Mouse (Mus musculus) gastrocnemius, postnatal 25 days (tissue): ENCODE measurements at regions not wholly inside any gene's neighbourhood (a gene's known extent, or its start where the extent isn't known, plus 50 kb on each side); places are given as distances from the start of the nearest gene placed in this dataset.

ENCODE experiments used
- DNase-seq: peaks from one replicate; pipeline ENCODE4 v3.0.0; 2022

DNA sequence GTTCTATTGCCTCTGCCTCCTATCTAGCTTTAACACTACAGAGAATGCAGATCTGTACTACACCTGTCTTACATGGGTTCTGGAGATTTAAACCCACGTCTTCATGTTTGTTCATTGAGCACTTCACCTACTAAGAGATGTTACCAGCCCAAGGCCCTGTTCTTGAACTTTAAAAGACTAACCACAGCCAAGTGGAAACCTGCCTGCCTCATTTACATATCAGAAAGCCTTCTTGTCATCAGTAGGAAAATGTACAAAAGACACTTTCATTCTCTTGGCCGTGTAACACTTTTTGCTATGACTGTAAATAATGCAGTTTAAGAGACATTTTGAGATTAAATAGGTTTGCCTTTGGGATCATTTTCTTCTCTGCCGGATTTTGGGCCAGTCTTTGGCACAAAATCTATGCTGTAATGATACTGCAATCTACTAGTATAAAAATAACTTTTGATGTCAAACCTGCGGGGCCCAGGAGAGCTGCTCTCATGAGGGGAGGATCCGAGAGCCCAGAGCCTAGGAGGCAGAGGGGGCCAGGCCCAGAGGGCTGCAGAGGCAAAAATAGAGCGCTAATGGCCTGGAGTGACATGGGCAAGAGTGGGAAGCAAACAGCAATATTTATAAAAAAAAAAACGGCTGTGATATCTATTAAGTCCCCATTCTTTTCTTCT lies 318.4 kb upstream of the Myo3a start:
- no peak for DNase-seq

DNA sequence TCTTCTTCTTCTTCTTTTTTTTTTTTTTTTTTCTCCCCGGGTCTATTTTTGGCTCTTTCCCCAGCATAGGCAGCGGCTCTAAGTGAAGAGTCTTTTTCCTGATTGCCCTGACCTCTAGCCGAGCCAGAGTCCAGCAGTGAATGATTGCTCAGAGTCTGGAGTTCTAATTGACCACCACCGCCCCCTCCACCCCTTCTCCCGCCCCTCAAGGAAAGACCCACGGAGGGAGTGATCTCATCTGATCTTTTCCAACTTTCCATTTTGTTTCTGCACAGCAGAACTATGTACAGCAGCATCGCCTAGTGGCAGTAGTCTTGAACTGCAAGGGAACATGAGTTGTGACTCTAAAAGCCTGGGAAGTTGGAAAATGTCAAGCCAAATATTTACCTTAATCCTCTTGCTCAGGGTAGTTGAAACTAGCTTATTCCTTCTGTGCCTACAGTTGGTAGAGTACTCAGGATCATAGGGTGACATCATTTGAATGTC lies 317.8 kb upstream of the Myo3a start:
- DNase-seq, result peak; percentile 64

DNA sequence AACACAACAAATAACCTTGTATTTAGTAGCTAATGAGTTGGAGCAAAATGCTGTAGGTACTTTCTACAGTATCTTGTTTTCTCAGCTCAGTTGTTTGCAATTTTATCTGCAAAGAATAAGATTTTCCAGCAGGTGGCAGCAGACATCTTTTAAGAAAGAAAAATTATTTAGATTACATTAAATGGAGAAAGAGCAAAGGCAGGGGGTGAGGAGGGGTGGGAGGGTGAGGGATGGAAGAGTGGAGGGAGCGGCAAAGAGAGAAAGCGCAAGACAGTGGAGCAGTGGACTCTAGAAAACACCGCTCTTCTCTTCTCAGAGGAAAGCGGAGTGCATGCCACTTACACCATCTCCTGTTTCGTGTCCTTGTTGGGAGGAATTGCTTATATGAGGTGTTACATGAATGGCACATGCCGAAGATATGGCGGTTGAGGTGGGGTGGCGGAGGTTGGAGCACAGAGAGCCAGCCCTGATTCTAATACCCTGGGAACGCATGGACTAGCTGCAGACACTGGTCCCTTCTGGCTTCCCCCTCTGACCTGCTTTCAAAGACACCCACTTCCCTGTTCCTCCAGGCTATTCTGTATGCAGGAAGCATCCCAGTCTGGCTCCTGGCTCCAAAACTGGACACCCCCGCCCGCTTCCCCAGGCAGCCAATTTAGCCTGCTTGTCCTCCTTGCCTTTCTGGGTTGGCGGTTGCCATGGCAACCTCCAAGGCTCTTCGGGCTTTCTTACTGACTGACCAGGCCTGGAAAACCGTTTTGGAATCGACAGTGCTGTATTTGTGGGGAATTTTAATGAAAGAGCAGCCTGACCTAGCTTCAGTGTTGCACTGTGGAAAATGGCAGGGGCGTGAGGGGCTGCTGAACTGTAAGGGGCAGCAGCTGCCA lies 309.3 kb upstream of the Myo3a start:
- DNase-seq, result peak; percentile 71

DNA sequence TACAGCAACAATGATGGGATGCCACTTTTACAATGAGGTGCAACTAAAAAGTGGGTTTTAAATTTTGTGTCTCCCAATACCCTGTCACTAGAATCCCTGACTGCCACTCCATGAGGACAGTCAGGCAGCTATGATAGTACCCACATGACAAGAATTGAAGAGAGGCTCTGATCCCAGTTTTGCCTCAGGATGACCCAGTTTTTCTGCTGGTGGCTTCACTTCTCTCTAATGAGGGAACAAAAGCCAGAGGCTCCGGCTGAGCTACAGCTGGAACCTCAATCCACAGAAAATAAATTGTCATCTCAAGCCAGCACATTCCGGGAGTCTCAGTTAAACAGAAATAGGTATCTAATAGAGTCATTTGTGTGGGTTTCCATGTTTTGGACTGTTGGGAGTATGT lies 308.2 kb upstream of the Myo3a start:
- no peak for DNase-seq

DNA sequence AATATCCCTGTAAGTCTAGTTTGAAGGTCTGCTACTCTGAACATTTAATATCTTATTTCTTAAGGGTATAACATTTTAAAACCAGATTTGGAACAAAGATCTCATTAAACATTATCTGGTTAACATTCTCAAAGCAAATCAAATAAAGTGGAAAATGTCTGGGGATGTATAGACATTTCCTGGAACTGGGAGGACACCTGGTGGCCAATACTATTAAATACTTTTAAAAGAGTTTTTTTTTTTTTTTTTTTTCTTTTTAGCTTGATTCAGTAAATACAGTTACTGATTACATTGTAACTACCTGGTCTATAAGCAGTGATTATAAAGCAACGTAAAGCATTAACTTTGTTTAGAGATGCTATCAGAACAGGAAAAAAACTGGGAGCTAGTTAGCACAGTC lies 299.6 kb upstream of the Myo3a start:
- no peak for DNase-seq

DNA sequence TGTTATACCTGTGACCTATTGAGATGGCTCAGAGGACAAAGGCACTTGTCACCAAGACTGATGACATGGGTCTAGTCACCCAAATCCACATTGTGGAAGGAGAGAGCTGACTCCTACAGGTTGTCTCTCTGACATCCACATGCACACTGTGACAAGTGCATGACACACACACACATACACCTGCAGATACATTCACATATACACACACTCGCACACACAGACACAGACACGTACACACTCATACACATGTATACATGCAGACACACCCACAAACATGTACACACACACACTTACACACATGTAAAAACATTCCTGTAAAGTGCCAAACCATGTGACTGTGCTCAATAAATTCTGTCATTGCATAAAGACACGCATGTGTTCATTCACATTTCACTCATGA lies 287.3 kb upstream of the Myo3a start:
- no peak for DNase-seq

DNA sequence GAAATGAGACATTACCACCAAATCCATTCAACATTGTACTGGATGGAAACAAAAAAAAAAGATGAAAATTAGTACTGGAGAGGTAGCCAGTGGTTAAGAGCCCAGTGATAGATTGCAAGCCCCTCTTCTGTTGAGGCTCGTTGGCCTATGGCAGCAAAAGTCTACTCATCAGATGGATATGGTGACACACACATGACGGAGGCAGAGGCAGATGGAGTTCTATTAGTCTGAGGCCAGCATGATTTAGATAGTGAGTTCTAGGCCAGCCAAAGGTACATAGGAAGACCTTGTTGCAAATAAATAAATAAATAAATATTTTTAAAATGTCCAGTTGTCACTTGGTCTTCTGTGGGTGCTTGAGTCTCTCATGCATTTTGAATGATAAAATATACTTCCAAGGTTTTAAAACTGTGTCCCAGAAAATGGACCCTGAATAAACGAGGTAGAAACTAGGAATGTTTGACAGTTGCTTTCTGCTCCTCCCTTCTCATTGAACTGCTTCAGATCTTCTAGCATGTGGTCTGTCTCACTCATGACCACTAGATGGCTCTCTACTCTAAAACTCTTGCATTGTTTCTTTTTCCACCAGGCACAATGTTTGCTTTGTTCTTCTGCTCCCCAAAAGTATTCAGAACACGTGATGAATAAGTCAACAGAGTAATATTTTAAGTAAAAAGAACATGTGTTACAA lies 286.4 kb upstream of the Myo3a start:
- no peak for DNase-seq

DNA sequence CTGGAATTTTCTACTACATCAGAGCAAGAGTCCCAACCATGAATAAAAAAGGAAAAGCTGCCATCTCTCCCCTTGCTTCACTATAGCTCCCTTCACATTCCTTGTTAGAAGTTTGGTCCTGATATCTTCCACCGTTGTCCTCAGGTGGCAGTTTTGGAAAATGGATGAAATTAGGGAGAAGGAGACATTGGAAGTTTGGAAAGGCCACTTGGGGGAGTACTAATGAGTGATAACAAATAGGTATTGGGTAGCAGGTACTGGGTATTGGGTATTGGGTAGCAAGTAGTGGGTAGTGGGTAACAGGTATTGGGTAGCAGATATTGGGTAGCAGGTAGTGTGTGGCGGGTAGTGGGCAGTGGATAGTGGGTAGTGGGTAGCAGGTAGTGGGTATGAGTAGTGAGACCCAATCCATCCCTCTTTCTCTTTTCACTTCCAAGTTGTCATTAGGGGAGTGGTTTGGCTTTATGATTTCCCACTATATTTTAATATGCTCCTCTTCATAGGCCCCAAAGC lies 285.8 kb upstream of the Myo3a start:
- DNase-seq, result no peak

DNA sequence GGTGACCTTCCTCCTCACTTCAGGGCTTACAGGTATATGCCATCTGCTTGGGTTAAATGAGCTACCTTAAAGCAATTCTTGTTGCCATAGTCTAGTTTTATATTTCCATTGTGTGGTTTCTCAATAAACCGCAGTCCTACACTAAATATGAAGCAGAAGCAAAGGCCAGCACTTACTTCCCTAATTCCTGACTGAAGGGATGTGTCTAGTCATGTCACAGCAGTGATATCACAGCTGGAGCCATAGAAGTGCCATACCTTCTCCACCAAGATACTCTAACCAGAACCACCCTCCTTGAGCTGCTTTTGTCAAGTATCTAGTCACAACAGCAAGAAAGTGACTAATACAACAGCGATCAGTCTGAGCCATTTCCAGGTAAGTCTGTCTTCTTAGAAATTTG lies 283.6 kb upstream of the Myo3a start:
- DNase-seq, result no peak

DNA sequence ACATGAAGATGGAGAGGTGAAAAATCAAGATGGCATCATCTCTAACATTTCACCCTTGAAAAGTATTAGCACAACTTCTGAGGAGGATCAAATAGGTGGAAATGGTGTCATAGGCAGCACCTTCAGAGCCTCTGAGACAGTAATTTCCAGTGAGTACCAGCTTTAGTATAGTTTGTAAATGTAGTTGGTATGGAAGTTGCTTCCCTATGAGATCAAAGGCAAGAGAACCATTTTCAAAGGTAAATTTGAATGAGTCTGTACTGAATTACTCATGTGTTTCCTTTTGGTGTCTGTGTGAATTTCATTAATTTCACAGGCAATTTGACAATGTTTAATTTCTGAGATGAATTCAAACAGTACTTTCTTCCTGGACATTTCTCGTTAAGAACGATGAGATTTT lies 280.8 kb upstream of the Myo3a start:
- DNase-seq, result no peak

DNA sequence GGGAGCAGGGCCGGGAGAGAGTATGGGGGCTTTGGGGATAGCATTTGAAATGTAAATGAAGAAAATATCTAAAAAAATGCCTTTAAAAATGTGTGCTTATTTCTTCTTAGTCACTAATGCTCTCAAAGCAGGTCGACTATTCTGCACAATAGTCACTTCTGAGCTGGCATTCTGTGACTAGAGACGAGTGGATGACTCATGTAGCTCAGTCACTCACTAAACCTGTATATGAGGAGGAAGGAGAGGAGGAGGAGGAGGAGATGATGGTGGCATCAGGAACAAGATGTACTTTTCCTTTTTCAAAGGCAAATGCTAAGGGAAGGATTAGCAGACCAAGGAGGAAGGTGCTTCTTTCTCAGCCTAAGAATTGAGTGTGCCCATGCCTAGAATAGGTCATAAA lies 276.0 kb upstream of the Myo3a start:
- no peak for DNase-seq

DNA sequence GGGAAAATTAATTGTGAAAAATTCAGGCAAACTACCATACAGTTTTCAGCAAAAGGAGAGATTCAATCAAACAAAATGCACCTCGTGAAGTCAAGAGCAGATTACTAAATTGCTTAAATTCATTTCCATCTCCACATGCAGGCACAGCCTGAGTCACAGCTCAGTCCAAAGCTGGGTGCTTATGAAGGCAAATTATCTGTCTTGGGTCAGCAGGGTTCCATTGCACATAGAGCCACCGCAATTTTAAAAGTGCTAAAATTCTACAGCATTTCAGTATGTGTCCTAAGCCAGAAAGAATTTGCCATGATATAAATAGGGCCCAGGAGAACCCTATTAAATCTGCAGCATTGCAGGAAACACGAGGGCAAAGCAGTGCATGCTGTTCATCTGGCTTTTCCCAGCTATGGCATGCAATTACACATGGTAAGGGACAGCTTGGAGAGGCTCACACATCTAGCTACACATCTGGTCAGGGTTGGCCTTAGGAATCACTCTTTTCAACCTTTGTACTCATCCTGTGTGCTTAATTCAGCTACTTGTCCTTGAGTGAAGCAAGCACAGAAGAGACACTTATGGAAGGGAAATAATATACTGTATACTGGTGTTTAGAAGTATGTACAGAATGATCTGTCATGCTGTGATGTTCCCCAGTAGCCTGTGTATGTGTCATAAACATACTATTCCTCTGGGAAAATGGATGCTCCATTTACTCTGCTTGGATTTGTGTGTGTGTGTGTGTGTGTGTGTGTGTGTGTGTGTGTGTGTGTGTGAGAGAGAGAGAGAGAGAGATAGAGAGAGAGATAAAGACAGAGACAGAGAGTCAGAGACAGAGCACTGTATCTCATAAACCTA lies 271.0 kb upstream of the Myo3a start:
- no peak for DNase-seq

DNA sequence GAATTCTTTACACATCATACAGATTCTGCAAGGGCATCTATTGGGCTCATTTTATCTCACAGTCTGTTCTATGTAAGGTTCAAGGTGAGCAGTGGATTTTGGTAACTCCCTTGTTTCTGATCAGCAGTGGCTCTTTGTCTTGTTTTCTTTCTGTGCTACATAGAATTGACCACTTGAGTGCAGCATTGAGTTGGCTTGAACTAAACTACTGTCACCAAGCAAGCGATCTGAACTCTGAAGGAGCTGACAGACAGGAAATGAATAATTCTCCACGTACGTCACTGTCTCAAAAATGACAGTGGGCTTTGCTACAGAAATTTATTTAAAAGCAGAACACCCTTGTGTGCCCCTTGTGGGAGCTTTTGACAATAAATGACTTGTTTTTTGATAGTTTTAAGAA lies 268.9 kb upstream of the Myo3a start:
- DNase-seq, result no peak

DNA sequence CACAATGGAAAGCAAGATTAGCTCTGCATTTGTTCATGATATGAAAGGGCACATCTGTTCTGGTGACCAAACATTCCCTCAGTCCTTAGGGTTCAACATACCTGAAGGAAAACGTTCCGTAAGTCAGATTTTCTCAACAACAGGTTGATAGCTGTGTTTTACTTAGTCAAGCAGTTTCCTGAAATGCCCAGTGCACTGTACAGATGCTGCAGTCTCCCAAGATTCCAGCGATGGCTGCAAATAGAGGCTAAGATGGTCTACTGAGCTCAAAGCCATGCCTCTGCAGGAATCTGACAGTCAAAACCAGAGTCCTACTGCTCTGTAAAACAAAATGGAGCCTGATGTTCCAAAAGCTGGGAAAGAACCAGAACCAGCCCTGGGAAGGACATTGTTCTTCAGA lies 268.5 kb upstream of the Myo3a start:
- DNase-seq, result no peak

DNA sequence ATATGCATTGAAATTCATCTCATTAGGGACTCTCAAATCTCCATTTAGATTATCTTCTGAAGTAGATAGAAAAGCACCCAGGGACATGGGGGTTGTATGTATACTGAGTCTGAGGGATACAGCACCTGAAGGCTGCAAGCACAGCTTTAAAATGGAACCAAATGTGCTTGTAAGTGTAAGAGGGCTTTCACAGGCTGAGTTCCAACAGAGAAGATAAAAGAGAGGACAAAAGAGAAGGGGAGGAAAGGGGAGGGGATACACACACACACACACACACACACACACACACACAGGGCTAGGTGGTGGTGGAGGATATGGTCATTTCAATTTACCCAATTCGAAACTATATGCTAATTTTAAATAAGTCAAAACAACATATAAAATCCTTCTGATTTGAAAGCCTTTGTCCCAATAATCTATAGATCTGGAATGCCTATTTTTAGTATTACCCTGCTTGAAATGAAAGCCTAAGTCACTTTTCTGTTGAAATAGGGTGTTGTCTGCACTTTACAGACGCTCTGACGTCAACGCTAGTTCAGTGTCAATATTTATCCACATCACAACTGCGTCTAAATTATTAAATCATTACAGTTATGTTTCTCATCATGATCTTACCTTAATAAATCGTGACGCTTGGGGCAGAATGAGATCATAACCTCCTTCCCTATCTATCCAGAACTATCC lies 263.8 kb upstream of the Myo3a start:
- DNase-seq, result no peak

DNA sequence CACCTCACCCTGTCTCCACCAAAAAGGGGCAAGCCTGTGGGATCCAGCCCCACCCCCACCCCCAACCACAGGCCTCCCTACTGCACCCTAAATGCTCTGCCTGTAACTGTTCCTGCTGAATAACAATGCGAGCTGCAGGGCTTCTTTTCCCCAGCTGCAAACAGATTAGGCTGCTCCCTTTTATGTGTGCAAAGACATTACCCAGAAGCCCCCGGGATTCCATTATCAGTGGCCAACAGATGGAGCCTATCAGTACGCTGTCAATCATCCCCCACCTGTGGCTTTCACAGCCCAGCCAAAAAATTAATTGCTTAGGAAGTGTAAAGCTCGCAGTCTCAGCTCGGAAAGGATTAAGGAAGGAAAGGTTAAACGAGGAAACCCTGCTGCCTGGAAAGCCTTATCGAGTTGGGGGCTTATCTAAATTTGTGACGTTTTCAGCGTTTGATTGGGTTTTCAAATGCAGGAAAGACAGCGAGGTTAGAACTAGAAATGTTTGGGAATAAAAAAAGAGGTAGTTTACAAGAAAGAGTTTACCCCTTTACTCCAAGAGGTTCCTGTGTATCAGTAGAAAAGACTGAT lies 263.2 kb upstream of the Myo3a start:
- no peak for DNase-seq

DNA sequence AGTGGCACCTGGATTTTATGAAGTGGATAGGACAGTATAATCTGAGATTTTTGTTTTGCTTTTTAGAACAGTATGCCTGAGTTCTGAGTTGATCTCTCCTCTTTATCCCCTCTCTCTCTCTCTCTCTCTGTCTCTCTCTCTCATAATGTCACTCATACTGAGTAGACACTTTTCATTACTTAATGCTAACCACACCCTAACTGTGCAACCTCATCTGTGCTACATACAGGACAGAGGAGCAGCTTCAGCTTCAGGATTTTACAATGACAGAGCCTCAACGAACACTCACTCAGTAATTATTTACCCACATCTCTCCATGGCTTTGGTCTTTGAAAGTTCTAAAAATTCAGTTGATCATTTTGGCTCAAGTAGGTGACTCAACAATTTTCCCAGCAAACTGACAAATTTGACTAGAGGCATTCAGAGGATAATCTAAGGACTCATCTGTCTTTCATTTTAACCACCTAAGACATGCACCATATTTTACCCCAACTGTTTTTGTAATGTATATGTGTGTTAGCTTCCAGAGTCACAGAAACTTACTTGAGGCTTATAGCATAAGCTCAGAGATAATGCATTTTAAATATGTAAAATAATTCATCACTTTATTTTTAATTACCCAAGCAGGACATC lies 256.4 kb upstream of the Myo3a start:
- no peak for DNase-seq

DNA sequence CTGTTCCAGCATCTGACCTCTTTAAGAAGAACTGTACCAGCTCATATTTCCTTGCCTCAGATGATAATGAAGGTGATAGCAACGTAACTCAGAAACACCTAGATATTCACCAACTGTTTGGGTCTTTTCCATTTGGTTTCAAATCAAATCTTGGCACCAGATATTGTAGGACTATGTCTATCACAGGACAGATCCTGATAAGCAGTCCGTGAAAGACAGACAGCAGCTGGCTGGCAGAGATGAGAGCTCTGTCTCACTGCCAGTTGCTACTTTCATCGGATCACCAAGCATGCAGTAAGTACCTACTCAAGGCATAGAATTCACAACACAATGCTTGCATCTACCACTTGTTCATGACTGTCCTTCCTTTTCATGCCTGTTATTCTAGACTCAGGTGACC lies 252.7 kb upstream of the Myo3a start:
- DNase-seq, result no peak

DNA sequence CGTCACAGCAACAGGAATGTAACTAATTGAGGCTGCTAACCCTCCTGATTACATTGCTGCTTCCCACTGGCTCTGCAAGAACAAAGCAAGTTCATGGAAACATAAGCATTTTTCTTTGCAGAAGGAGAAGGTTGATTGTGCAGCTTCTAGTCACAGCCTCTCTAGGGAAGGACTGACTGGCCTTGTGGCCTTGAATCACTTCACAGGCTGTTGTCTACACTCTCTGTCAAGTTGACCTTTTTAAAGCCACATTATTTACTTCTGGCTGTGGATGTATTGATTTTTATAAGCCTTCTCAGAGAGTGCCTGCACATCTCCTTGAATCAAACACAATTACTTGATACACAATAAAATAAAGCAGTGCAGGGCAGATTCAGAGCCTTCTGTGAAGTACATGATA lies 251.8 kb upstream of the Myo3a start:
- no peak for DNase-seq

DNA sequence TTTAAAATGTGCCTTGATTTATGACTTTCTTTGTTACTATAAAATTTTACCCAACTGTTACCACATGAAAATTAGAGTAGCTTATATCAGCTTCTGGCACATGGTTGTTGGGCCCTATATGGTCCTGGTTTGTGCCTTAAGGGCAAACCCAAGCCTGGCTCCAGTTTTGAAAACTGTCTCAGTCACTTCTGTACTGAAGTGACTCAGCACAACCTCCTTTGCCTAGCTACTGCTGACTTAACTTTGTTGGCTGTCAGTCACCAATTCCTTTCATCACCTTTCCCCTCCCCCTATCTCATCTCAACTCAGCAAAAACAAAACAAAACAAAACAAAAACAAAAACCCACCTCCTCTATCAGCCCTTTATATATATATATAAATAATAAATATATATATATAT lies 251.0 kb upstream of the Myo3a start:
- no peak for DNase-seq

DNA sequence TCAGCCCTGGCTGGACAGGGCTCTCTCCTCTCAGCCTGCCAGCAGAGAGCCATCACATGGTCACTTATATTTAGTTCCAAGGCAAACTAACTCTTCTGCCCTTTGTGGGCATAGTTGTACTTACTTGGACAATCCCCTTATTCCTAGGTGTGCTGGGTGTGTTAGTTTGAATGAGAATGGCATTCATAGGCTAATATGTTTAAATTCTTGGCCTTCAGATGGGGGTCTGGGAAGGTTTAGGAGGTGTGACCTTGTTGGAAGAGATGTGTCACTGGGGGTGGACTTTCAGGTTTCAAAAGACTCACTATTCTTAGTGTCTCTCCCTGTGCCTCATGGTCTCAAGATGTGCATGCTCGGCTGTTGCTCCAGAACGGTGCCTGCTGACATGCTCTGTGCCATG lies 250.5 kb upstream of the Myo3a start:
- no peak for DNase-seq
